Mouse (Mus musculus) intestine, postnatal 0 days (tissue): ENCODE results near the gene Scgb2b17. TPM values are rescaled to one million over a fixed set of nuclear protein-coding genes. Genes with fewer than 3 reads are reported as not detected.
"Not testable (repeated sequence)": the region's sequence is repeated elsewhere in the genome, so short reads cannot be mapped to it uniquely, and the experiment has no call there.

Source experiments
- ATAC-seq: fragments of 200-750 bp; cut with Nextera tagmentation; 2 replicates; pipeline ENCODE4 v1.8.0; 2017; ENCODE audit warnings: mild to moderate bottlenecking, moderate TSS enrichment, moderate library complexity
- H3K27ac ChIP-seq: fragments of 300-500 bp; sonication (generic); 2 replicates; pipeline ENCODE4 v1.5.1; 2014; ENCODE audit warnings: mild to moderate bottlenecking, low read depth, low read length, moderate library complexity
- H3K27me3 ChIP-seq: fragments of 300-500 bp; sonication (generic); replicated peaks from 2 replicates; pipeline ENCODE4 v1.6.1; 2014; ENCODE audit warnings: low read length, mixed read lengths; ENCODE audit not compliant: control insufficient read depth, insufficient read depth
- H3K36me3 ChIP-seq: fragments of 300-500 bp; sonication (generic); 2 replicates; pipeline ENCODE4 v1.6.1; 2014; ENCODE audit warnings: mild to moderate bottlenecking, moderate library complexity; ENCODE audit not compliant: control insufficient read depth, insufficient read depth
- H3K4me1 ChIP-seq: fragments of 300-500 bp; sonication (generic); replicated peaks from 2 replicates; pipeline ENCODE4 v1.6.1; 2014; ENCODE audit warnings: antibody characterized with exemption, low read length, mixed read lengths; ENCODE audit not compliant: control insufficient read depth, insufficient read depth
- H3K4me2 ChIP-seq: fragments of 300-500 bp; sonication (generic); replicated peaks from 2 replicates; pipeline ENCODE4 v1.6.1; 2014; ENCODE audit warnings: low read depth, mild to moderate bottlenecking, moderate library complexity
- H3K4me3 ChIP-seq: fragments of 300-500 bp; sonication (generic); 2 replicates; pipeline ENCODE4 v1.5.1; 2014; ENCODE audit warnings: low read depth, low read length
- H3K9ac ChIP-seq: fragments of 300-500 bp; sonication (generic); 2 replicates; pipeline ENCODE4 v1.6.1; 2014; ENCODE audit warnings: mild to moderate bottlenecking, low read depth, low read length
- H3K9me3 ChIP-seq: fragments of 300-500 bp; sonication (generic); 2 replicates; pipeline ENCODE4 v1.6.1; 2016; ENCODE audit warnings: mixed run types; ENCODE audit not compliant: control insufficient read depth
- polyA plus RNA-seq: library from polyadenylated mRNA; unstranded; fragments of >200 nt; fragmentation: Nextera tagmentation; extraction: Ambion mirVana; gene quantifications from 2 replicates; pipeline ENCODE4 v1.2.1, GENCODE M21; 2015

Gene Scgb2b17
- not detected in 2 replicates for polyA plus RNA-seq

GRCm38 (mm10) chr7:33056461-33056860 is at the start of gene Scgb2b17:
Gene Scgb2b17, minus strand, starts transcription at chr7:33056561.
- not testable (repeated sequence) for H3K36me3 ChIP-seq, H3K4me2 ChIP-seq, H3K9ac ChIP-seq, ATAC-seq, H3K27me3 ChIP-seq, H3K27ac ChIP-seq, H3K4me1 ChIP-seq, H3K4me3 ChIP-seq, H3K9me3 ChIP-seq

- not testable (repeated sequence) for H3K9ac ChIP-seq, H3K9me3 ChIP-seq, H3K4me2 ChIP-seq, H3K27me3 ChIP-seq, H3K27ac ChIP-seq, H3K36me3 ChIP-seq, ATAC-seq, H3K4me3 ChIP-seq, H3K4me1 ChIP-seq
Observed at GRCm38 (mm10) chr7:33063149-33063548, 6.8 kb upstream of the Scgb2b17 start, which contains the start of gene Scgb1b17. Gene Scgb1b17, plus strand, starts transcription at chr7:33063449.

Other genes starting within 250 kb of the Scgb2b17 start
- not detected in 2 replicates for gene Scgb2b15, start 226.9 kb downstream of the Scgb2b17 start, polyA plus RNA-seq
- not detected in 2 replicates for gene Scgb1b15, start 220.0 kb downstream of the Scgb2b17 start, polyA plus RNA-seq
- gene Scgb1b17, start 6.9 kb upstream of the Scgb2b17 start, polyA plus RNA-seq: not detected in 2 replicates
- not detected in 2 replicates for gene Scgb2b18, start 117.3 kb upstream of the Scgb2b17 start, polyA plus RNA-seq
- not detected in 2 replicates for gene Scgb1b18, start 129.0 kb upstream of the Scgb2b17 start, polyA plus RNA-seq
- gene Scgb2b19, start 223.8 kb upstream of the Scgb2b17 start, polyA plus RNA-seq: not detected in 2 replicates
- gene Scgb1b19, start 230.7 kb upstream of the Scgb2b17 start, polyA plus RNA-seq: not detected in 2 replicates